8 mouse cellular contexts compared by ENCODE assay signal in the genomic region with DNA sequence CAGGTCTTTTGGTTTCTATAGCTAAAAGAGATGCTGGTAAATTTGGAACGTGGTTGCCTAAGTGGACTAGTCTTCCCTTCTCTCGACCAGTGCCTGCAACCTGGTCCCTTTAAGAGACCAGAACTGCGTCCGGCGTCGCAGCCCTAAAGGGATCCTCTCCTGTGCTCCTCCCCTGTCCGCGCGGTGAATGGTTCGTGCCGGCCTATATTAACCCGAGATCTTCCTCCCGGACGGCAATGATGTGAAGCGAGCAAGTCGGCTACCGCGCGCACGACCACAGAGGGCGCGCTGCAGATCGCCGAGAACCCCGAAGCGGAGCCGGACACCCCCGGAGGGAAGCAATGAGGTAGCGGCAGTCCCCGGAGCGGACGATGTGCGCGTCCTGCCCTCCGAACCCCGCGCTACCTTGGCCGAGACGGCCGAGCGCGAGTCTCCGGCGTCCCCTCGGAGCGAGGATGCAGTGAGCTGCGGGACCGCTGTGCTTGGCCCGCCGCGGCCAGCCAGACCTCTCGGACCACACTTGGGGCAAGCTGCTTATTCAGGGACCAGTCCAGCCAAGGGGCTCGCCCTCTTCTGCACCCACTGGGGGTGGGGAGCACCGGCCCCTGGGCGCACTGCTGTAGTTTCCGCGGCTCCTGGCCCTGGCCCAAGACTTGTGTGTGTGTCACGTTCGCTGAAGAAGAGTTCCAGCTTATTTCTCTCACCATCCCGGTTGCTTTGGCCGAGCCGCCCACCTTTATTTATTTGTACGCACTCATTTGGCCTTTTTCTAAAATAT. TPM values are rescaled to one million over a fixed set of nuclear protein-coding genes. Genes with fewer than 3 reads are reported as not detected.
DNase-seq lines count a peak whose midpoint lies in the region; ATAC-seq and TF ChIP-seq lines count a peak whose summit lies in the region.

A gene (plus strand): TSS at position 233 of the 778 bp plus-strand sequence.

- no peak within 1 kb of the TSS for H3K27ac ChIP-seq in ES-Bruce4 (ENCODE audit: insufficient read depth, low read length)
- 0 out of 2 replicates have a peak within 1 kb of the TSS, but pooled peaks have one; percentile 40 for H3K27ac ChIP-seq in forebrain, embryonic 15.5 days (replicated peaks)
- H3K27ac ChIP-seq in lung, embryonic 14.5 days (ENCODE audit: low read depth) = peak within 1 kb of the TSS; percentile 69

- WGBS in forebrain, embryonic 15.5 days = under 1% methylated on average over 63 of the region's 63 CpGs
- WGBS in lung, embryonic 14.5 days = under 1% methylated on average over 63 of the region's 63 CpGs

- peak; percentile 36 for ATAC-seq in forebrain, embryonic 15.5 days (replicated peaks)
- peak; percentile 82 for ATAC-seq in lung, embryonic 14.5 days (ENCODE audit: insufficient read depth)
- ATAC-seq in neutrophil, adult 5-6 weeks (ENCODE audit: extremely low read depth, insufficient number of reproducible peaks, low FRiP score, poor library complexity, severe bottlenecking) = peak; percentile 68

- H3K9me3 ChIP-seq in ES-Bruce4 (replicated peaks; ENCODE audit: control insufficient read depth, insufficient read depth, low read length, poor library complexity, severe bottlenecking) = no peaks in the 10 kb centered on the region
- no peaks in the 10 kb centered on the region for H3K9me3 ChIP-seq in forebrain, embryonic 15.5 days
- no peaks in the 10 kb centered on the region for H3K9me3 ChIP-seq in lung, embryonic 14.5 days (ENCODE audit: low read depth, low read length)

- TF ChIP-seq POLR2A in ES-Bruce4 (IDR thresholded peaks at IDR 0.05; ENCODE audit: insufficient read depth, low read length) = peak; percentile 89

- peak; percentile 34 for DNase-seq in c-Kit-positive CD71-positive TER-119-positive erythroid progenitor cells, embryonic 14.5 days (ENCODE audit: low spot score)
- peak; percentile 93 for DNase-seq in heart, postnatal 14 days
- DNase-seq in layer of hippocampus, adult 18-20 months (ENCODE audit: low spot score in 2 of 2) = peak; percentile 68 to 80
- DNase-seq in lung, embryonic 14.5 days = peak; percentile 96
- peak; percentile 77 for DNase-seq in testis, postnatal 14 days (ENCODE audit: low spot score)

- peak within 1 kb of the TSS; percentile 77 for H3K9ac ChIP-seq in ES-Bruce4 (ENCODE audit: low read depth, poor library complexity, severe bottlenecking)
- H3K9ac ChIP-seq in forebrain, embryonic 15.5 days (replicated peaks) = peak within 1 kb of the TSS; percentile 59
- peak within 1 kb of the TSS; percentile 70 for H3K9ac ChIP-seq in lung, embryonic 14.5 days

- H3K4me1 ChIP-seq in ES-Bruce4 (ENCODE audit: control insufficient read depth, insufficient read depth, low read length) = no peaks in the 10 kb centered on the region
- H3K4me1 ChIP-seq in forebrain, embryonic 15.5 days = peaks cover 67% of the 10 kb centered on the region
- peaks cover 29% of the 10 kb centered on the region for H3K4me1 ChIP-seq in lung, embryonic 14.5 days (ENCODE audit: insufficient read depth)

- H3K27me3 ChIP-seq in ES-Bruce4 (ENCODE audit: control insufficient read depth, insufficient read depth, low read length, poor library complexity, severe bottlenecking) = no peaks in the 10 kb centered on the region
- H3K27me3 ChIP-seq in forebrain, embryonic 15.5 days = peaks cover 21% of the 10 kb centered on the region
- H3K27me3 ChIP-seq in lung, embryonic 14.5 days (ENCODE audit: insufficient read depth, low read length) = peaks cover 5% of the 10 kb centered on the region; the same call in 1 of the 2 replicates

- no peaks in the 10 kb centered on the region for H3K36me3 ChIP-seq in ES-Bruce4 (ENCODE audit: control insufficient read depth, insufficient read depth, low read length, poor library complexity, severe bottlenecking)
- no peaks in the 10 kb centered on the region for H3K36me3 ChIP-seq in forebrain, embryonic 15.5 days
- H3K36me3 ChIP-seq in lung, embryonic 14.5 days (ENCODE audit: insufficient read depth) = peaks cover 4% of the 10 kb centered on the region; the same call in 1 of the 2 replicates

- H3K4me3 ChIP-seq in ES-Bruce4 (ENCODE audit: low read depth, low read length) = peak within 1 kb of the TSS; percentile 76
- H3K4me3 ChIP-seq in forebrain, embryonic 15.5 days = peak within 1 kb of the TSS; percentile 63
- peak within 1 kb of the TSS; percentile 60 for H3K4me3 ChIP-seq in lung, embryonic 14.5 days (ENCODE audit: low read depth, low read length)

- peak within 1 kb of the TSS; percentile 99 for H3K4me2 ChIP-seq in forebrain, embryonic 15.5 days (replicated peaks)
- H3K4me2 ChIP-seq in lung, embryonic 14.5 days = peak within 1 kb of the TSS; percentile 94

- intact Hi-C loops in heart, postnatal 14 days (cut with DNase I) = loop anchor here (1.0 to 5.0 kb wide), 6 partner anchors 55 to 758 kb away; no protein-coding TSS in a partner anchor

- peak; percentile 28 for TF ChIP-seq CTCF in ES-Bruce4 (IDR thresholded peaks at IDR 0.05; ENCODE audit: low read depth, low read length)
- TF ChIP-seq CTCF in lung, embryonic 14.5 days (IDR thresholded peaks at IDR 0.05; ENCODE audit: low read depth) = peak; percentile 64

- 0 out of 2 replicates have a peak, but pooled peaks have one; percentile 75 for TF ChIP-seq EP300 in ES-Bruce4 (IDR thresholded peaks at IDR 0.05; ENCODE audit: insufficient read depth, low read depth, low read length)

RNA-seq across cellular contexts. Expression of the gene that starts here (rescaled TPM):
- polyA plus RNA-seq in ES-Bruce4 (2011; ENCODE audit: insufficient read depth, insufficient read length, low read depth, missing spikeins) = 14.2 and 15.8 TPM in 2 replicates
- polyA plus RNA-seq in forebrain, embryonic 15.5 days (2015; fragmentation: Nextera tagmentation; extraction: Ambion mirVana) = 9.9 and 10.7 TPM in 2 replicates
- 10 to 100 TPM; 31.8 to 34.0 TPM for total RNA-seq in heart, postnatal 14 days (2021)
- total RNA-seq in layer of hippocampus, adult 18-20 months (2021) = 10 to 100 TPM; 11.0 to 13.2 TPM
- polyA plus RNA-seq in lung, embryonic 14.5 days (2014; fragmentation: Nextera tagmentation; extraction: Ambion mirVana) = 11.1 and 13.0 TPM in 2 replicates
- total RNA-seq in neutrophil, adult 5-6 weeks (2017) = 43.5 and 46.5 TPM in 2 replicates

Comparison
In these comparisons a context has a peak if more than half of its experiments do, and no peak if none do; other contexts are left out.
1. DNase-seq: peak in every context shown above with its lines; median percentile 96 in lung, embryonic 14.5 days; 93 in heart, postnatal 14 days; 77 in testis, postnatal 14 days; 74 in layer of hippocampus, adult 18-20 months; 34 in c-Kit-positive CD71-positive TER-119-positive erythroid progenitor cells, embryonic 14.5 days.